Mouse (Mus musculus) thymus, adult 2 months (tissue): ENCODE results near the gene Chit1. TPM values are rescaled to one million over a fixed set of nuclear protein-coding genes. Genes with fewer than 3 reads are reported as not detected.

Source experiments
- DNase-seq: peaks from one replicate; pipeline ENCODE4 v3.0.0; 2021
- H3K27ac ChIP-seq: fragments of 200-500 bp; 2 replicates; pipeline ENCODE4 v1.5.1; 2012; ENCODE audit warnings: low read length, control low read depth; ENCODE audit not compliant: control insufficient read depth, insufficient read depth
- H3K27me3 ChIP-seq: fragments of 200-500 bp; 2 replicates; pipeline ENCODE4 v1.6.1; 2012; ENCODE audit warnings: mild to moderate bottlenecking, low read length, moderate library complexity, mixed read lengths; ENCODE audit not compliant: control insufficient read depth, insufficient read depth
- H3K36me3 ChIP-seq: fragments of 200-500 bp; 2 replicates; pipeline ENCODE4 v1.6.1; 2012; ENCODE audit warnings: mild to moderate bottlenecking, low read length, moderate library complexity; ENCODE audit not compliant: control insufficient read depth, insufficient read depth
- H3K4me1 ChIP-seq: fragments of 200-500 bp; replicated peaks from 2 replicates; pipeline ENCODE4 v1.6.1; 2012; ENCODE audit warnings: low read length; ENCODE audit not compliant: control insufficient read depth, insufficient read depth
- H3K4me3 ChIP-seq: fragments of 200-500 bp; 2 replicates; pipeline ENCODE4 v1.5.1; 2012; ENCODE audit warnings: mild to moderate bottlenecking, low read length, control low read depth, moderate library complexity; ENCODE audit not compliant: control insufficient read depth, insufficient read depth
- CTCF ChIP-seq: fragments of 200-500 bp; IDR thresholded peaks from 2 replicates; pipeline ENCODE4 v1.5.1; 2012; ENCODE audit warnings: mild to moderate bottlenecking, control low read depth, low read length, moderate library complexity, borderline replicate concordance; ENCODE audit not compliant: control insufficient read depth, poor library complexity, insufficient read depth; ENCODE audit errors: extremely low read depth
- POLR2A ChIP-seq: fragments of 200-500 bp; IDR thresholded peaks from 2 replicates; pipeline ENCODE4 v1.6.1; 2012; ENCODE audit warnings: mild to moderate bottlenecking, low read length, control low read depth, moderate library complexity; ENCODE audit not compliant: control insufficient read depth, poor library complexity, insufficient read depth; ENCODE audit errors: extremely low read depth
- WGBS: fragments of 180-500 bp; shearing (Covaris S2); methylation state at CpG from one replicate; pipeline ENCODE4 v1.1.7; 2018; 5-methylcytosine and 5-hydroxymethylcytosine counted together
- polyA plus RNA-seq: library from polyadenylated mRNA; depleted of rRNA; stranded (reverse); fragments of >200 nt; gene quantifications from 2 replicates; pipeline ENCODE4 v1.2.3, GENCODE M21; 2012

Gene Chit1
- polyA plus RNA-seq, 1 experiment, result 0.78 TPM

- WGBS, result 83% methylated on average over 3 of the region's 3 CpGs
- TF ChIP-seq CTCF (no peak), POLR2A (no peak)
- Histone ChIP-seq H3K27me3 (no peaks in the 10 kb centered on the region), H3K27ac (peak overlapping the region; percentile 58), H3K36me3 (peaks cover 38% of the 10 kb centered on the region), H3K4me1 (peaks cover 56% of the 10 kb centered on the region), H3K4me3 (no peak overlapping the region)
- peak; percentile 13 for DNase-seq
Measured at GRCm38 (mm10) chr1:134074184-134074583, 36.9 kb upstream of the Chit1 start.

- peak overlapping the region; percentile 45 for H3K4me3 ChIP-seq
- WGBS, result 94% methylated on average over 10 of the region's 10 CpGs
- H3K27me3 ChIP-seq, result no peaks in the 10 kb centered on the region
- peaks cover 38% of the 10 kb centered on the region for H3K36me3 ChIP-seq
- H3K27ac ChIP-seq, result peak overlapping the region; percentile 84
- peaks cover 54% of the 10 kb centered on the region for H3K4me1 ChIP-seq
- TF ChIP-seq POLR2A, result no peak
- TF ChIP-seq CTCF, result 0 out of 2 replicates have a peak, but pooled peaks have one; percentile 19
- DNase-seq, result peak; percentile 13
Measured at GRCm38 (mm10) chr1:134074606-134075005, 36.4 kb upstream of the Chit1 start.

GRCm38 (mm10) chr1:134075532-134075931 lies 35.5 kb upstream of the Chit1 start:
- TF ChIP-seq POLR2A, result peak; percentile 19; the same call in 1 of the 2 replicates
- no peak for TF ChIP-seq CTCF
- 22% methylated on average over 8 of the region's 8 CpGs for WGBS
- Histone ChIP-seq H3K36me3 (peaks cover 38% of the 10 kb centered on the region), H3K27me3 (no peaks in the 10 kb centered on the region), H3K4me3 (peak overlapping the region; percentile 100), H3K4me1 (peaks cover 54% of the 10 kb centered on the region), H3K27ac (peak overlapping the region; percentile 100)
- DNase-seq, result peak; percentile 55

- Histone ChIP-seq H3K27ac (peak overlapping the region; percentile 100), H3K4me3 (peak overlapping the region; percentile 100), H3K27me3 (no peaks in the 10 kb centered on the region), H3K4me1 (peaks cover 42% of the 10 kb centered on the region), H3K36me3 (peaks cover 38% of the 10 kb centered on the region)
- peak; percentile 49 for DNase-seq
- TF ChIP-seq CTCF (no peak), POLR2A (no peak)
- WGBS, result 44% methylated on average over 2 of the region's 2 CpGs
Measured at GRCm38 (mm10) chr1:134076789-134077188, 34.3 kb upstream of the Chit1 start.

- TF ChIP-seq CTCF (no peak), POLR2A (no peak)
- Histone ChIP-seq H3K27me3 (no peaks in the 10 kb centered on the region), H3K4me3 (peak overlapping the region; percentile 100), H3K36me3 (peaks cover 38% of the 10 kb centered on the region), H3K27ac (peak overlapping the region; percentile 100), H3K4me1 (peaks cover 38% of the 10 kb centered on the region)
- peak; percentile 68 for DNase-seq
- under 1% methylated on average over 14 of the region's 14 CpGs for WGBS
Measured at GRCm38 (mm10) chr1:134077389-134078060, 33.5 kb upstream of the Chit1 start.

GRCm38 (mm10) chr1:134078061-134078795 lies 32.8 kb upstream of the Chit1 start:
- Histone ChIP-seq H3K4me1 (peaks cover 38% of the 10 kb centered on the region), H3K27ac (peak overlapping the region; percentile 100), H3K27me3 (no peaks in the 10 kb centered on the region), H3K4me3 (peak overlapping the region; percentile 100), H3K36me3 (peaks cover 38% of the 10 kb centered on the region)
- WGBS, result under 1% methylated on average over 19 of the region's 19 CpGs
- DNase-seq, result peak; percentile 48
- TF ChIP-seq POLR2A (no peak), CTCF (no peak)
